Mouse (Mus musculus) forebrain, embryonic 10.5 days (tissue): ENCODE data around the gene Birc6. TPM values are rescaled to one million over a fixed set of nuclear protein-coding genes. Genes with fewer than 3 reads are reported as not detected.

Source experiments
- DNase-seq: peaks from one replicate; pipeline ENCODE4 v3.0.0-alpha.2; 2017; ENCODE audit warnings: low spot score; ENCODE audit errors: extremely low spot score
- H3K27ac ChIP-seq: fragments of 300-500 bp; sonication (generic); 2 replicates; pipeline ENCODE4 v1.5.1; 2016; ENCODE audit warnings: mild to moderate bottlenecking
- H3K27me3 ChIP-seq: fragments of 300-500 bp; sonication (generic); 2 replicates; pipeline ENCODE4 v1.6.1; 2016; ENCODE audit warnings: mild to moderate bottlenecking; ENCODE audit not compliant: poor library complexity, severe bottlenecking
- H3K36me3 ChIP-seq: fragments of 300-500 bp; sonication (generic); replicated peaks from 2 replicates; pipeline ENCODE4 v1.6.1; 2016; ENCODE audit warnings: mild to moderate bottlenecking, moderate library complexity
- H3K4me1 ChIP-seq: fragments of 300-500 bp; sonication (generic); 2 replicates; pipeline ENCODE4 v1.6.1; 2016
- H3K4me3 ChIP-seq: fragments of 300-500 bp; sonication (generic); 2 replicates; pipeline ENCODE4 v1.5.1; 2016; ENCODE audit warnings: mild to moderate bottlenecking, moderate library complexity
- H3K9me3 ChIP-seq: fragments of 300-500 bp; sonication (generic); 2 replicates; pipeline ENCODE4 v1.6.1; 2016; ENCODE audit warnings: mild to moderate bottlenecking, moderate library complexity
- WGBS: fragments of 180-500 bp; shearing (Covaris S2); methylation state at CpG from one replicate; pipeline ENCODE4 v1.1.7; 2016; 5-methylcytosine and 5-hydroxymethylcytosine counted together
- polyA plus RNA-seq: library from polyadenylated mRNA; unstranded; fragments of >200 nt; fragmentation: Nextera tagmentation; extraction: Ambion mirVana; gene quantifications from 2 replicates; pipeline ENCODE4 v1.2.1, GENCODE M21; 2016

Gene Birc6
- 85.0 and 86.5 TPM in 2 replicates for polyA plus RNA-seq

DNA sequence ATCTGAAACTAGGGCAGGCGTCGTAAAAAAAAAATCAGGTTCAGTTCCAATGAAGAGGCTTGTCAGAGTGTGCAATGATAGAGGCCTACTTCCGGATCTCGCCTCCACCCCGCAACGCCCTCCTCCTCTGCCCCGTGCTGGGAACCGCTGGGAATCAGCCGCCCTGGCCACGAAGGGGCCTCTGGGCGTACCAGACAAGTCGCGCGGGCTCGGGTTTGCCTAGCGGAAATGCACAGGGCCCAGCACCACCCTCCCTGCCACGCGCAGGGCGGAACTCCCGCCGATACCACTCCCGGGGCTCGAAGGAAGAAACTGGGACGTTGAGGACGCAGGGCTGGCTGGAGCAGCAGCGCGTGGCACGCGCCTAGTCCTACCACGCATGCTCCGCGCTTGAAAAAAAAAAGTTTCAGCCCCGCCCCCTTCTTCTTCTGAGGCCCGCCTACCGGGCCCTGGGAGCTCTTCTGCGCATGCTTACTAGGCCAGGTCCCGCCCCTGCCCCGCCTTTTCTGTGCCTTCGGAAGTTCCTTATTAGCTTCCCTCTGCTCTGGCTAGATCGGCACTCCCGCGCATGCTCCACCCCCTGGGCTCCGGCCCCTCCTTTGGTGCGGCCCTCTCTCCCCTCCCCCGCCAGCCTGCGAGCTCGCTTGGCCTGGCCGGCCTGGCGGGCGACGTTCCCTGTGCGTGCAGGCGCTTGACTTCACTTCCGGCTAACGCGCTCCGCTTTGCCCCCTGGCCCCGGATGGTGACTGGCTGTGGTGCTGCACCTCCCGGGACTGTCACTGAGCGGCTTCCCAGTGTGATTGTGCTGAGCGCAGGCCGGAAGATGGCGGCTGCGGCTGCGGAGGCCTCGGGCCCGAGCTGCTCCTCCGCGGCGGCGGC is at the start of gene Birc6:
Birc6 (plus strand) TSS at position 567 of the 879 bp plus-strand sequence.
- peak within 1 kb of the TSS; percentile 98 for H3K27ac ChIP-seq
- 0 out of 2 replicates have a peak, but pooled peaks cover 2% of the 10 kb centered on the region for H3K36me3 ChIP-seq
- WGBS = under 1% methylated on average over 71 of the region's 71 CpGs

GRCm38 (mm10) chr17:74480361-74481069 is 47.6 kb upstream of the Birc6 start:
- Histone ChIP-seq H3K27me3 (no peaks in the 10 kb centered on the region), H3K9me3 (no peaks in the 10 kb centered on the region), H3K27ac (no peak overlapping the region), H3K4me3 (no peak overlapping the region), H3K36me3 (no peaks in the 10 kb centered on the region), H3K4me1 (0 out of 2 replicates have a peak, but pooled peaks cover 2% of the 10 kb centered on the region)
- WGBS = 89% methylated on average over 14 of the region's 14 CpGs
- DNase-seq = no peak

More for the DNA sequence above, at the start of gene Birc6:
- Histone ChIP-seq H3K27me3 (no peaks in the 10 kb centered on the region), H3K4me1 (peaks cover 28% of the 10 kb centered on the region), H3K4me3 (peak within 1 kb of the TSS; percentile 98), H3K9me3 (no peaks in the 10 kb centered on the region)
- peak; percentile 100 for DNase-seq

DNA sequence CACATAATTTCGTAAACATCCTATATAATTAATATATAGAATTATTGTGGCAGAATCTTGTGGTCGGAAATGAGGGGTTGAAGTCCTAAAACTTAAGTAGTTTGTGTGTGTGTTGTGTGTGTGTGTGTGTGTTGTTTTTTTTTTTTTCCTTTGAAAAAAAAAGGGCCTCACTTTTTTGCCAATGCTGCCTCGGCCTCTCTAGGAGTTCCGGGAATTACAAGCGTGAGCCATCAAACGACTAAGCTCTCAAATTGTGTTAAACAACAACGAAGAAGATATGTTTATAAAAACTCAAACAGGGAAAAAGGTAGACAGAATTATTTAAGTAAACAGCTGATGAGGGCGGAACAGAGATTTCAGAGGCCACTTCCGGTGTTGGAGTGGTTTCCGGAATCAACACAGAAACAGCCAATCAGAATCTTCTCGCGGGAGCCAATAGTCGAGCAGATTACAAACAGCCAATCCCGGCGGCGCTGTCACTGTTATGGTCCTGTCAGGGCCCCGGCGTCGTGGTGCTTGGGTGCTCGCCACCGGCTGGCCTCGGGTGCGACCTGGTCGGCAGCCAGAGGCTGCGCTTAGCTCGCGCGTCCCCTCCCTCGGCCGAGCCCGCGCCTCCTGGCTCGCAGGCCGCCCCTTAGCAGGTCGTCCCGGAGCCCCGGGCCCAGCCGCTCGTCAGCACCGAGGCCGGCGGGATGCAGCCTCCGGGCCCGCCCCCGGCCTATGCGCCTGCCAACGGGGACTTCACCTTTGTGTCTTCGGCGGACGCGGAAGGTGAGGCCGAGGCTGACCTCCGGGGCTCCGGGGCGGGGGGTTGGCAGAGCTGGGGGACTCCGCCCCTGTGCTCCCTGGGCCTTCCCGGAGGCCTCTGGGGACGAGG is 38.8 kb upstream of the Birc6 start, which contains the start of gene Yipf4:
Yipf4 (plus strand) TSS at position 470 of the 877 bp plus-strand sequence.
- Histone ChIP-seq H3K4me1 (peaks cover 11% of the 10 kb centered on the region), H3K27ac (peak within 1 kb of the TSS; percentile 87), H3K36me3 (peaks cover 22% of the 10 kb centered on the region), H3K4me3 (peak within 1 kb of the TSS; percentile 100), H3K9me3 (no peaks in the 10 kb centered on the region), H3K27me3 (no peaks in the 10 kb centered on the region)
- WGBS = 4% methylated on average over 58 of the region's 58 CpGs
- peak; percentile 92 for DNase-seq

DNA sequence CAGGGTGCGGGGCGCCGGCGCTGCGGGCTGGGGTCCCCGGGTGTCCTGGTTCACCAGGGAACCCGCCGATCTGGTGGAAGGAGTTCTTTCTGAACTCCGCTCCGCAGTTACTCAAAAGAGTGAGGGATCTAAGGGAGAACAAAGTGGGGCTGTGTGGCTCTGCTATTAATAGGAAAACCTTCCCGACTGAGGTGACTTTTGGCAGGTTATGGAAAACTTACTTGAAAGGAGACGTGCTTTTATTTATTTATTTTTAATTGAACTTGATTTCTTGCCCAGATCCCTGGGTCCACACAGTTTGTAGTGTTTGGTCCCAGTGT is 38.2 kb upstream of the Birc6 start:
- no peaks in the 10 kb centered on the region for H3K27me3 ChIP-seq
- peaks cover 11% of the 10 kb centered on the region for H3K4me1 ChIP-seq
- peak overlapping the region; percentile 87 for H3K27ac ChIP-seq
- H3K36me3 ChIP-seq = peaks cover 28% of the 10 kb centered on the region
- H3K4me3 ChIP-seq = peak overlapping the region; percentile 100
- no peak for DNase-seq
- WGBS = under 1% methylated on average over 12 of the region's 12 CpGs
- H3K9me3 ChIP-seq = no peaks in the 10 kb centered on the region

GRCm38 (mm10) chr17:74491565-74491964 is 36.5 kb upstream of the Birc6 start:
- 96% methylated on average over 3 of the region's 3 CpGs for WGBS
- Histone ChIP-seq H3K4me1 (peaks cover 11% of the 10 kb centered on the region), H3K27ac (no peak overlapping the region), H3K4me3 (no peak overlapping the region), H3K27me3 (no peaks in the 10 kb centered on the region), H3K9me3 (no peaks in the 10 kb centered on the region), H3K36me3 (peaks cover 42% of the 10 kb centered on the region)
- no peak for DNase-seq

- Histone ChIP-seq H3K36me3 (peaks cover 50% of the 10 kb centered on the region), H3K27ac (no peak overlapping the region), H3K27me3 (no peaks in the 10 kb centered on the region), H3K9me3 (no peaks in the 10 kb centered on the region), H3K4me1 (no peaks in the 10 kb centered on the region), H3K4me3 (no peak overlapping the region)
- no peak for DNase-seq
- WGBS = 96% methylated on average over 4 of the region's 4 CpGs
These were observed 27.9 kb upstream of the Birc6 start for GRCm38 (mm10) chr17:74500204-74500603.

GRCm38 (mm10) chr17:74501085-74501484 is 27.0 kb upstream of the Birc6 start:
- no peak overlapping the region for H3K27ac ChIP-seq
- no peak overlapping the region for H3K4me3 ChIP-seq
- no peaks in the 10 kb centered on the region for H3K9me3 ChIP-seq
- no peak for DNase-seq
- H3K27me3 ChIP-seq = no peaks in the 10 kb centered on the region
- H3K36me3 ChIP-seq = peaks cover 42% of the 10 kb centered on the region
- H3K4me1 ChIP-seq = no peaks in the 10 kb centered on the region

DNA sequence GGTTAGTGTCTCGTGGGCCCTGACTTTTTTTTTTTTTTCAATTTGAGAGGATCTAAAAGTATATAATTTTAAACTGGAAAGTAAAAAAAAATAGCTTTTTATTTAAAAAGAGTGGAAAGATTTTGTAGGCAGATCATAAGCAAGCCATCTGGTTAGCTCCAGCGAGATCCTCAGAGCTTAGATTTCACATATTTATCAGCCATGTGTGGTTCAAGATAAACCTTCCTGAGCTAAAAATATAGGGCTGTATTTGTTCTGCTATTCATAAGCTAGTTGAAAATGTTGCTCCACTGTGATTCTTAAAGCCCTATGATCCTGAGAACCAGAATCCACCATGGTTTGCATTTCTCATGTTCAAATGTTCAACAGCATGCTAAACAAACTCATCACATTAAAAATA is 20.2 kb upstream of the Birc6 start:
- Histone ChIP-seq H3K4me1 (no peaks in the 10 kb centered on the region), H3K9me3 (no peaks in the 10 kb centered on the region), H3K4me3 (no peak overlapping the region), H3K36me3 (no peaks in the 10 kb centered on the region), H3K27me3 (no peaks in the 10 kb centered on the region), H3K27ac (no peak overlapping the region)
- no peak for DNase-seq
- 86% methylated on average over 2 of the region's 2 CpGs for WGBS

DNA sequence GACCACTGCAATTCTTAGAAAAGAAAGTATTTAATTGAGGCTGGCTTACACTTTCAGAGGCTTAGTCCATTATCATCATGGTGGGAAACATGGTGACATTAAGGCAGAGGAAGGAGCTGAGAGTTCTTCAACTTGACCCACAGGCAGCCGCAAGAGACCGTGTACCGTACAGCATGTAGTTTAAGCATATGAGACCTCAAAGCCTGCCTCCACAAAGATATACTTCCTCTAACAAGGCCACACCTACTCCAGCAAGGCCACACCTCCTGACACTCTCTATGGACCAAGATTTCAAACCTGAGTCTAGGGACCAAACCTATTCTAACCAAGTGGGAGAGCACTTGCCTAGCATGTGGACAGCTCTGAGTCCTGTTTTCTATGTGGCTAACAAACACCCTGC is 19.5 kb upstream of the Birc6 start:
- DNase-seq = no peak

DNA sequence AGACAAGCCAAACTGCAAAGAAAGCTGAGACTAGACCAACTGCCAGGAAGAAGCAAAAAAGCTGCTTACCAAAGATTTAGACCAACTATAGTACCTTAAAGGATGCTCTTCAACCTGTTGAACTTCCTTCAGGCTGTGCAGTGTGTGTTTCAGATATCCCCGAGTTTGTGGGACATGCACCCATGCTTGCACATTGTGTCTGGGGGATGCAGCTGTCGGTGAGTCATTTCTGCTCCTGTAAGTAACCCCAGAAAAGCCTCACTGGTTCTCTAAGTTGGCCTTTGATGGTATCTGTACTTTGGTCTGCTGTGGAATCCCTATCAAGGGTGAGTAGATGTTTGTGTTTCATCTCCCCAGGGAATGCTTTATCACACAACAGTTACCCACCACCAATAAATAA is 15.8 kb upstream of the Birc6 start:
- Histone ChIP-seq H3K4me3 (no peak overlapping the region), H3K4me1 (no peaks in the 10 kb centered on the region), H3K9me3 (no peaks in the 10 kb centered on the region), H3K36me3 (no peaks in the 10 kb centered on the region), H3K27me3 (no peaks in the 10 kb centered on the region), H3K27ac (no peak overlapping the region)
- no peak for DNase-seq
- 87% methylated on average over 2 of the region's 2 CpGs for WGBS

More for the DNA sequence above, 19.5 kb upstream of the Birc6 start:
- Histone ChIP-seq H3K4me3 (no peak overlapping the region), H3K27ac (no peak overlapping the region), H3K4me1 (no peaks in the 10 kb centered on the region), H3K27me3 (no peaks in the 10 kb centered on the region), H3K9me3 (no peaks in the 10 kb centered on the region), H3K36me3 (no peaks in the 10 kb centered on the region)
- WGBS = 93% methylated on average over 3 of the region's 3 CpGs

DNA sequence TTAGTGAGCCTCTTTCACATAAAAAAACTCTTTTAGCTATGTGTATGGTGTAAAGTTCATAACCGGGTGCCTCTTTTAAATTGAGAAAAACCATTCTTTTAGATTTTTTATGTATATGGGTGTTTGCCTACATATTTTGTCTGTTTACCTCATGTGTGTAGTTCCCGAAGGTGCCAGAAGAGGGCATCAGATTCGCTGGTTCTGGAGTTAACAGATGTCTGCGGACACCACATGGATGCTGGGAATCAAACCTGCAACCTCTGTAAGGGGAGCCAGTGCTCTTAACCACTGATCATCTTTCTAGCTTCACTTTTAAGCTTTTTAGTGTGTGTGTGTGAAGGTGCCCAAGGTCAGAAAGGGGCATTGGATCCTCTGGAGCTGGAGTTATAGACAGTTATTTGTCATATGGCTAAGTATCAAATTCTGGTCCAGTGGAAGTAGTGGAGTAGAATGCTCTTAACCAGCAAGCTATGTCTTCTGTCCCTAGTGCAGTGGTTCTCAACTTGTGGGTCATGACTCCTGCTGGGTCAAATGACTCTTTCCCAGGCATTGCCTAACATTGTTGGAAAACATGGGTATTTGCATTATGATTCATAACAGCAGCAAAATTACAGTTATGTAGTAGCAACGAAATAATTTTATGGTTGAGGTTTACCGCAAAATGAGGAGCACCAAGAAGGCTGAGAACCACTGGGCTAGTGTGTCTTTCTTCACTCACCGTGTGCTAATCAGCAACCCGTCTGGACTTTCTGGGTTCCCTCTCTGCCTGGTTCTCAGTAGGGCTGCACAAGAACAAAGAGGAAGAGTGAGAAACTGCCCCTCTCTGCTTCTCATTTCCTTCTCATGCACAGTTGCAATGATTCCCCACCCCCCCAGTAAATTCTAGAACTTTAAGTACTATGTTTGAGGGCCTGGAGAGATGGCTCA is 5.0 kb upstream of the Birc6 start:
- Histone ChIP-seq H3K27ac (no peak overlapping the region), H3K4me1 (peaks cover 12% of the 10 kb centered on the region), H3K9me3 (0 out of 2 replicates have a peak, but pooled peaks cover 2% of the 10 kb centered on the region), H3K4me3 (no peak overlapping the region), H3K36me3 (no peaks in the 10 kb centered on the region), H3K27me3 (no peaks in the 10 kb centered on the region)
- DNase-seq = no peak
- 86% methylated on average over 8 of the region's 8 CpGs for WGBS
